Mouse (Mus musculus): ENCODE results near the gene Pebp1.

DNA sequence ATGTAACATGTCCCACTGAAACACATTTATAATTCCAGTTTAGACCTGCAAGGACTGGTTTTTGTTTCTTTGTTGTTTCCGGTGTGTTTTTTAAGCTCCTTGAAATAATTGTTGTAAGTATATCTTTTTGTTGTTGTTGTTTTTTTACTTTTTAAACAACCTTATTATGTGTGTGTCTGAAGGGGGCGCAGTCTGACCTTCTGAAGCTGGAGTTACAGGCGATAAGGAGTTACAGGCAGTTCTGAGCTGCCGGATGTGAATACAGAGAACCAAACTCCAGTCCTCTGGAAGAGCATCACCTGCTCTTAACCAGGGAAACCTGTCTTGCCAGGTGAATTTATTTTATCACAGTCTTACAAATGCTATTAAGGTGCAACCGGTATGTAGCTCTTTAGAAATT is 18.3 kb upstream of the Pebp1 start:
- no peak for TF ChIP-seq E2F4 (IDR thresholded peaks at IDR 0.05; ENCODE audit: borderline replicate concordance, low read depth, low read length)
- no peak for TF ChIP-seq USF1 (IDR thresholded peaks at IDR 0.05; ENCODE audit: low read depth, low read length)
